Mouse (Mus musculus) retina, adult 2 months (tissue): Measurements from ENCODE around the gene Gm21836.
"Not testable (repeated sequence)": the region's sequence is repeated elsewhere in the genome, so short reads cannot be mapped to it uniquely, and the experiment has no call there.

Experiments used
- DNase-seq: peaks from one replicate; pipeline ENCODE4 v3.0.0-alpha.2; 2012; ENCODE audit warnings: low read depth, low spot score

Gene Gm21836

DNA sequence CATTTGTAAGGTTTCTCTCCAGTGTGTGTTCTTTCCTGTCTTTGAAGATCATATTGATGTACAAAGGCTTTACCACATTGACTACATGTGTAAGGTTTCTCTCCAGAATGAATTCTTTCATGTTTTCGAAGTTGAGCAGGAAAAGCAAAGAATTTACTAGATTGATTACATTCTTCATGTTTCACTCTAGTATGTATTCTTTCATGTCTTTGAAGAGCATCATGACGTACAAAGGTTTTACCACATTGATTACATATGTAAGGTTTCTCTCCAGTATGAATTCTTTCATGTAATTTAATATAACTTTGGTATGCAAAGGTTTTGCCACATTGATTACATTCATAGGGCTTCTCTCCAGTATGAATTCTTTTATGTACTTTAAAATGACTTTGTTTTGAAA is at the start of gene Gm21836:
Gm21836 (minus strand) TSS at position 101 of the 400 bp plus-strand sequence.
- DNase-seq: not testable (repeated sequence)

- DNase-seq: not testable (repeated sequence)
Measured at GRCm38 (mm10) chr9:124480361-124480980, 13.1 kb downstream of the Gm21836 start.

GRCm38 (mm10) chr9:124478081-124478480 is 15.5 kb downstream of the Gm21836 start:
- no peak for DNase-seq

DNA sequence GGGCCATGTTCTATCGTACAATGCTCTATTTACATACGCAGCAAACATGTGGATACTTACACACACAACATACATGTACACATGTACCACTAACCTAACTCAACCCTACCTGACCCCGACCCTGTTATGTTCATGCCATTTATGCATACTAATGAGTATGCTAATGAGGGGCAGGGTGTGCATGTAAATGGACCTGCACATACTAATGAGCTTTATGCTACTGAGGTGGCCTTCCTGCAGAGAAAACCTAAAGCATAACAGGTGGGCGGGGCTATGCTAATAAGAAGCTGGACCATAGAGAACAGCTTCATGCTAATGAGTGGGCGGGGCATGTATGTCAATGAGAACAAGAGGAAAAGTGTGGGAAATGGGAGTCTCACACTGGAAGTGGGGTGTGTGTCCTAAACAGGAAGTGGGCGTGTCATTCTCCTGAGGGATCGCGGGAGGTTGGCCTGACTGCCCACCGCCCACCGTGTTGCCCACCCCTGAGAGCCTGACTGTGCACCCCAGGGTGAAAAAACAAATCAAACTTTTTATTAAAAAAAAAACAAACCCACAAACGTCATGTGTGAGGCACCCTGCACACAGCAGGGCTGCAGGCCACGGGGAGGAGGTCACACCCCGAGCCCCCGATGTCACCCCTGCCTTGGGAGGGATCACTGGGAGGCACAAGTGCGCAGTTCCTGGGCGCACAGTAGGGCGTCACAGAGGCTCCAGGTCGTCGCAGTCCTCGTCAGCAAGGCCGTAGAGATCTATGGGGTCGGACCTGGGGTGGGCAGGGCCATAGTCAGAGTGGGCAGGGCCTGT is 17.3 kb downstream of the Gm21836 start, which contains the start of gene Ppp2r3d:
Ppp2r3d (minus strand) TSS at position 803 of the 807 bp plus-strand sequence.
- DNase-seq: no peak

DNA sequence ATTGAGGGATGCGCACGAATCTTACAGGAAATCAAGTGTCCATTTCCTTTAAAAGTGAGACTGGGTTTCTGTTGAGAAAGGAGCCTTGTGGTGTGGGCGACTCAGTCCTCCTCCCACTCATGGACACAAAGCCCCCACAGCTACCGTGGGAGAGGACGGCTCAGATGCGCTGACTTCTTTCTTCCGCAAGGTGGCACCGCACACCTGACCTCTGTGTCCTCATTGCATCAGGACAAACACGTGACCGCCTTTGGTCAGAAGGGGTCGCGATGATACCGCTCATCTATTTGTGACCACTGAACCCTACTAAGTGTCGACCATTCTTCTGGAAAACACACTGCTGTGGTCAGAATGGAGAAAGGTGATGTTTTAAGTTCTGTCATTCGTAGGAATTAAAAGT is 17.9 kb downstream of the Gm21836 start:
- no peak for DNase-seq

DNA sequence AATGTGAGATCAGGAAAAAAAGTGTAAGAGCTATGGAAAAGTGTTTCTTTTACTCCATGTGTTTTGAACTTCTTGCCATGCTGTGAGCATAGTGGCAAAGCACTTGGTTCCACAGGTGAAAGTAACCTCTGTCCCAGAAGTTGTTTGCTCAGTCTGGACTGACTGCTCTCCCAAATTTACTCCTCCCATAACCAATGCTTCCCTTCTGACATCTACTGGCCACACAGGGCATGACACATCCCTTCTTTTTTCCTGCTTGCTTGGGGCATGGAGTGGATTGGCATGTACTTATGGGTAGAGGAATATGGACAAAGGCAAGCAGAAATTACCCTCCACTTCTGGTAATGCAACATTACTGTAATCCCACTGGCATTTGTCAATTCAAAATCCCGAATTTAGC is 37.0 kb downstream of the Gm21836 start:
- no peak for DNase-seq
